Mouse (Mus musculus): ENCODE data around the gene Sox2.

Sox2 gene

GRCm38 (mm10) chr3:34643536-34644115 lies 6.6 kb upstream of the Sox2 start:
- no peak for DNase-seq (ENCODE audit: low read depth, low spot score)

DNA sequence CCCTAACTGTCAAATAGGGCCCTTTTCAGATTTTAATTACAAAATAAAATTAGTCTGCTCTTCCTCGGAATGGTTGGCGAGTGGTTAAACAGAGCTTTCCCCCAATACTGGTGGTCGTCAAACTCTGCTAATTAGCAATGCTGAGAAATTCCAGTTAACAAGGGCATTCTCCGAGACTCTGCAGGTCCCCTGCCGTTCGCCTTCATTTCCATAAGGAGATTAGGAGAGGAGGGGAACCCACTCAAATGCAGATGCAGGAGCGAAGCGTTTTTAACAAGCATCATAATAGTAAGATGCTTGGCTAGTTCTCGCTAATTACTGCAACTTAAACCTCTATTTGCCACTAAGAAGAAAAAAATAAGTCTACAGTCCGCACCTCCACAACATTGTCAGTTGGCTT lies 4.0 kb upstream of the Sox2 start:
- DNase-seq (ENCODE audit: low read depth, low spot score), result no peak

DNA sequence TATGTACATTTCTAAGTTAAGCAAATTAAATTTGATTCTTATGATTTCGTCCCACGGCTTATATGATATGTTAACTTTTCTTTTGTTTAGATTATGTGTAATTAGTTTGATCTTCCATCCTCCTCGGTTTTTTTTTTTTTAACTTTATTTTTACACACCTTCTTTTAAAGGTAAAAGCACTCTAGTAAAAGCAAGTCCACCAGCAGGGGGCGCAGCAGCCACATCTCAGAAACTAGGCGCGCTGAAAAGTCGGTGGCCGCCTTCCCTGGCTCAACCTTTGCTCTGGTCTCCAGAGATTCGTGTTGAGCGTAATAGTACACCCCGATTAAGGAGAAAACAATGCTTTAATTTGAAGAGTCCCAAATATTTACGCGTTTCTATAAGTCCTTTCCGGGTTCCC lies 2.5 kb upstream of the Sox2 start:
- DNase-seq (ENCODE audit: low read depth, low spot score), result no peak

DNA sequence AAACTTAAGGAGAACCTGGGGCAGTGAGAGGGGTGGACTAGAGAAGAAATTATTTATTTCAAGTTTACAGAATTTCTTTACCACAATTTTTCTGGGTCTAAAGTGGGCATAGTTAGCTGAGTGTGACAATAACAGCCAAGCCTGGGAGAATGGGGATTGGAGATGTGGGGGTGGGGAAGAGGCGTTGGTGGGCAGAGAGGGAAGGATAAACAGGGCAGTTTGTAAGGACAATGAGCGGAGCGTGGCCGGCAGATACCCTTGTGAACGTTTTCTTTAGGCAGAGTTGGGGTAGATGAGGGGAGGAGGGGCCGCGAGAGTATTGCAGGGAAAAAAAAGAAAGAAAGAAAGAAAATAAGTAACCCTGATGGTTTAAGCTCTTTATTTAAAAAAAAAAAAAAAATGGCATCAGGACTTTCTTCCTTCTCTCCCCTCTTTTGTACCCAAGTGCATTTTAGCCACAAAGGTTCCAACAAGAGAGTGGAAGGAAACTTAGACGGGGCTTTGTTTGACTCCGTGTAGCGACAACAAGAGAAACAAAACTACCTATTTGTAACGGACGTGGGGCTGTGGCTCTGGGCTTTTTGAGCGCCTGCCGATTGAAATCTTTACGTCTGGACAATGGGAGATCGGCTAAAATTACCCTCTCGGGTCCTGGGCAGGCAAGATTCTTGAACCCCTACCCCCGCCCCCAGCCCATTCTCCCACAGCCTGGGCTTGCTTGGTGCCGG lies 1.9 kb upstream of the Sox2 start:
- no peak for DNase-seq (ENCODE audit: low read depth, low spot score)

- DNase-seq (ENCODE audit: low read depth, low spot score), result no peak
These were observed 1.1 kb upstream of the Sox2 start for GRCm38 (mm10) chr3:34648833-34649719.

DNA sequence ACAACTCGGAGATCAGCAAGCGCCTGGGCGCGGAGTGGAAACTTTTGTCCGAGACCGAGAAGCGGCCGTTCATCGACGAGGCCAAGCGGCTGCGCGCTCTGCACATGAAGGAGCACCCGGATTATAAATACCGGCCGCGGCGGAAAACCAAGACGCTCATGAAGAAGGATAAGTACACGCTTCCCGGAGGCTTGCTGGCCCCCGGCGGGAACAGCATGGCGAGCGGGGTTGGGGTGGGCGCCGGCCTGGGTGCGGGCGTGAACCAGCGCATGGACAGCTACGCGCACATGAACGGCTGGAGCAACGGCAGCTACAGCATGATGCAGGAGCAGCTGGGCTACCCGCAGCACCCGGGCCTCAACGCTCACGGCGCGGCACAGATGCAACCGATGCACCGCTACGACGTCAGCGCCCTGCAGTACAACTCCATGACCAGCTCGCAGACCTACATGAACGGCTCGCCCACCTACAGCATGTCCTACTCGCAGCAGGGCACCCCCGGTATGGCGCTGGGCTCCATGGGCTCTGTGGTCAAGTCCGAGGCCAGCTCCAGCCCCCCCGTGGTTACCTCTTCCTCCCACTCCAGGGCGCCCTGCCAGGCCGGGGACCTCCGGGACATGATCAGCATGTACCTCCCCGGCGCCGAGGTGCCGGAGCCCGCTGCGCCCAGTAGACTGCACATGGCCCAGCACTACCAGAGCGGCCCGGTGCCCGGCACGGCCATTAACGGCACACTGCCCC lies 586 bp downstream of the Sox2 start:
- no peak for DNase-seq (ENCODE audit: low read depth, low spot score)

DNA sequence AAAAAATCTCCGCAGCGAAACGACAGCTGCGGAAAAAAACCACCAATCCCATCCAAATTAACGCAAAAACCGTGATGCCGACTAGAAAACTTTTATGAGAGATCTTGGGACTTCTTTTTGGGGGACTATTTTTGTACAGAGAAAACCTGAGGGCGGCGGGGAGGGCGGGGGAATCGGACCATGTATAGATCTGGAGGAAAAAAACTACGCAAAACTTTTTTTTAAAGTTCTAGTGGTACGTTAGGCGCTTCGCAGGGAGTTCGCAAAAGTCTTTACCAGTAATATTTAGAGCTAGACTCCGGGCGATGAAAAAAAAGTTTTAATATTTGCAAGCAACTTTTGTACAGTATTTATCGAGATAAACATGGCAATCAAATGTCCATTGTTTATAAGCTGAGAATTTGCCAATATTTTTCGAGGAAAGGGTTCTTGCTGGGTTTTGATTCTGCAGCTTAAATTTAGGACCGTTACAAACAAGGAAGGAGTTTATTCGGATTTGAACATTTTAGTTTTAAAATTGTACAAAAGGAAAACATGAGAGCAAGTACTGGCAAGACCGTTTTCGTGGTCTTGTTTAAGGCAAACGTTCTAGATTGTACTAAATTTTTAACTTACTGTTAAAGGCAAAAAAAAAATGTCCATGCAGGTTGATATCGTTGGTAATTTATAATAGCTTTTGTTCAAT lies 1.4 kb downstream of the Sox2 start:
- no peak for DNase-seq (ENCODE audit: low read depth, low spot score)

GRCm38 (mm10) chr3:34652616-34653015 lies 2.4 kb downstream of the Sox2 start:
- DNase-seq (ENCODE audit: low read depth, low spot score), result no peak

GRCm38 (mm10) chr3:34653235-34653976 lies 3.2 kb downstream of the Sox2 start:
- no peak for DNase-seq (ENCODE audit: low read depth, low spot score)

DNA sequence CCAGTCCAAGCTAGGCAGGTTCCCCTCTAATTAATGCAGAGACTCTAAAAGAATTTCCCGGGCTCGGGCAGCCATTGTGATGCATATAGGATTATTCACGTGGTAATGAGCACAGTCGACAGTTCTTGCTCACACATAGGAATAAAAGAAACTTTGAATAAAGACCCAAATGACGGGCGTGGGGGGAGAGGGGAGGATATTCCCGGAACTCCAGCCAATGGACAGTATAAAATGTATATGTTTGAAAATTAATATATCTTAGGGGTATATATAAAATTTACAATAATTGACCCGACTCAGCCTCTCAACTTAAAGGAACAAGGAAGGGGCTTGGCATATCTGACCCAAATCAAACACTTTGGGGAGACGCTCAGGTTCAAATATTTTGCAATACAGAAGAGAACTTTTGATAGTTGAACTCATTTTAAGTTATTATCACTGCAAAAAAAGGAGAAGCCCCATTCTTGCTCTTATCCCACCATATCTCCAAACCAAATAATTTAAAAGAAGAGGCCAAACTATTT lies 3.8 kb downstream of the Sox2 start:
- DNase-seq (ENCODE audit: low read depth, low spot score), result no peak

DNA sequence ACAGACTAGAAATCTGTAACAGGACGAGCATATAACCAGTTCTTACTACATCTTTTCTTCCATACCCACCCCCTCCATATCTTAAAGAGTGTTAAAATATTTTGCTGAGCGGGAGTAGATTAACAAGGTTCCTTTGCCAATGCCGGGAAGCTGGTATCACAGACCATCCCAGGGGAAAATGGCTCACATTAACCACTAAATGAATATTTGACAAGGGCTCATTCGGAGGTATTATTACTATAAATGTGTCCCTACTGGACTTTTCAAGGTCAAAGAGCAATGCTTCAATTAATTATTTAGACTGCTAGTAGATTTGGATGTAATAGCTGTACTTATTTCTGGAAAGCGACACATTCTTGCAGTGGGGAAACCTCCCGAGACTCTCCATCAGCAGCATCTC lies 4.6 kb downstream of the Sox2 start:
- DNase-seq (ENCODE audit: low read depth, low spot score), result no peak

GRCm38 (mm10) chr3:34655311-34656075 lies 5.3 kb downstream of the Sox2 start:
- DNase-seq (ENCODE audit: low read depth, low spot score), result no peak

DNA sequence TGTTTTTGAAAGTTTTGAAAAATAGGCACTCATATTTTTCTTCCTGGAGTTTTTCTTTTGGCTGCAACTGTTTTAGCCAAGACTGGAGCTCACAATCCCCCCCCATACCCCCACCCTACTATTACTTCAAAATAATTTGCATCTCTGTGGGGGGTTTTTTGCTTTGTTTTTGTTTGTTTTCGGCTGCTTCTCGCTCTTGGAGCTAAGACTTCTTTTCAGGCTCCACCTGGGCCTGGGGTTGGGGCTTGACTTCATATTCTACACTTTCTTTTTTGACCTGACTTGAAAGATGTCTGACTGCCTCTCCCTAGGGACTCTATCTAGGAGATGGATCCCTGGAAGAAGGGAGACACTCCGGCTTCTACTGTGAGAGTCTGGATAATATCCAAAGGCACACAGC lies 5.9 kb downstream of the Sox2 start:
- no peak for DNase-seq (ENCODE audit: low read depth, low spot score)

GRCm38 (mm10) chr3:34656813-34657700 lies 6.9 kb downstream of the Sox2 start:
- no peak for DNase-seq (ENCODE audit: low read depth, low spot score)

DNA sequence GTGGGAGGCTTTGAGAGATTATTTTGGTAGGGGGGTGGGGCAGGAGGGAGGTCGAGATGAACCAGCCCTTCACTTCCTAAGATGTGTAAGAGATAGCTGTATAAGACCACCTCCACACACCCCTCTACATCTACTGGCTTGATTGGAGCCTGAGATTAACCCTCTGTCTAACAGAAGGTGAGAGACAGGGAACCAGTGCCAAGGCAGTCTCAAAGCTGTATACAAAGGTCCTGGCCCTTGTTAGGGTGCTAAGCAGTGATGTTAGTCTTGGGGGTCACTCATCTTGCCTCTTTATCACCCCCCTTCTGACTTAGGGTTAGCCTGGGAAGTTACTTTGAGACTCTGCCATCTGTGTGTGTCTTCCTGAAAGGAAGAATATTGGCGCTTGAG lies 7.5 kb downstream of the Sox2 start:
- DNase-seq (ENCODE audit: low read depth, low spot score), result no peak

- no peak for DNase-seq (ENCODE audit: low read depth, low spot score)
These were observed 8.2 kb downstream of the Sox2 start for GRCm38 (mm10) chr3:34658241-34658965.

- DNase-seq (ENCODE audit: low read depth, low spot score), result no peak
These were observed 8.8 kb downstream of the Sox2 start for GRCm38 (mm10) chr3:34658966-34659535.

- DNase-seq (ENCODE audit: low read depth, low spot score), result no peak
These were observed 9.7 kb downstream of the Sox2 start for GRCm38 (mm10) chr3:34659861-34660260.
